Mouse (Mus musculus): ENCODE results near the gene Lilr4b.
"Not testable (repeated sequence)": the region's sequence is repeated elsewhere in the genome, so short reads cannot be mapped to it uniquely, and the experiment has no call there.

Lilr4b gene

GRCm38 (mm10) chr10:51480397-51480796, at the start of gene Lilr4b, which contains the start of gene Gm49339:
Gene Lilr4b, plus strand, starts transcription at chr10:51480632.
Gene Gm49339, plus strand, starts transcription at chr10:51480612.
- DNase-seq (ENCODE audit: low spot score in 2 of 2): not testable (repeated sequence)

- no peak for DNase-seq (ENCODE audit: low spot score in 2 of 2)
These were observed 47.5 kb upstream of the Lilr4b start for GRCm38 (mm10) chr10:51432940-51433339.

- DNase-seq (ENCODE audit: low spot score in 2 of 2): no peak
These were observed 44.7 kb upstream of the Lilr4b start for GRCm38 (mm10) chr10:51435684-51436083.

GRCm38 (mm10) chr10:51451610-51452009, 28.8 kb upstream of the Lilr4b start:
- no peak for DNase-seq (ENCODE audit: low spot score in 2 of 2)

GRCm38 (mm10) chr10:51453616-51454298, 26.7 kb upstream of the Lilr4b start:
- no peak for DNase-seq (ENCODE audit: low spot score in 2 of 2)

GRCm38 (mm10) chr10:51454365-51454764, 26.1 kb upstream of the Lilr4b start:
- no peak for DNase-seq (ENCODE audit: low spot score in 2 of 2)

- DNase-seq (ENCODE audit: low spot score in 2 of 2): no peak
These were observed 24.7 kb upstream of the Lilr4b start for GRCm38 (mm10) chr10:51455762-51456161.

GRCm38 (mm10) chr10:51456369-51456768, 24.1 kb upstream of the Lilr4b start:
- DNase-seq (ENCODE audit: low spot score in 2 of 2): no peak

GRCm38 (mm10) chr10:51463800-51464199, 16.6 kb upstream of the Lilr4b start:
- not testable (repeated sequence) for DNase-seq (ENCODE audit: low spot score in 2 of 2)

- not testable (repeated sequence) for DNase-seq (ENCODE audit: low spot score in 2 of 2)
These were observed 10.3 kb downstream of the Lilr4b start, which contains the start of gene Lilrb4a for GRCm38 (mm10) chr10:51490691-51491090. Gene Lilrb4a, plus strand, starts transcription at chr10:51490956.

- DNase-seq (ENCODE audit: low spot score in 2 of 2): no peak
These were observed 39.6 kb downstream of the Lilr4b start for GRCm38 (mm10) chr10:51520021-51520420.

GRCm38 (mm10) chr10:51521453-51521852, 41.0 kb downstream of the Lilr4b start:
- no peak for DNase-seq (ENCODE audit: low spot score in 2 of 2)

GRCm38 (mm10) chr10:51526090-51526489, 45.7 kb downstream of the Lilr4b start:
- DNase-seq (ENCODE audit: low spot score in 2 of 2): no peak

- DNase-seq (ENCODE audit: low spot score in 2 of 2): no peak
These were observed 46.2 kb downstream of the Lilr4b start for GRCm38 (mm10) chr10:51526633-51527032.

GRCm38 (mm10) chr10:51528840-51529434, 48.5 kb downstream of the Lilr4b start:
- no peak for DNase-seq (ENCODE audit: low spot score in 2 of 2)

- DNase-seq (ENCODE audit: low spot score in 2 of 2): no peak
These were observed 49.1 kb downstream of the Lilr4b start for GRCm38 (mm10) chr10:51529497-51529896.

- DNase-seq (ENCODE audit: low spot score in 2 of 2): no peak
These were observed 50.4 kb downstream of the Lilr4b start for GRCm38 (mm10) chr10:51530813-51531212.
